Mouse (Mus musculus): ENCODE results near the gene Tent5c. TPM values are rescaled to one million over a fixed set of nuclear protein-coding genes. Genes with fewer than 3 reads are reported as not detected.
"Not testable (repeated sequence)": the region's sequence is repeated elsewhere in the genome, so short reads cannot be mapped to it uniquely, and the experiment has no call there.

Tent5c gene
- total RNA-seq, 2 experiments from 2014 or later, result 608 to 1,090 TPM

DNA sequence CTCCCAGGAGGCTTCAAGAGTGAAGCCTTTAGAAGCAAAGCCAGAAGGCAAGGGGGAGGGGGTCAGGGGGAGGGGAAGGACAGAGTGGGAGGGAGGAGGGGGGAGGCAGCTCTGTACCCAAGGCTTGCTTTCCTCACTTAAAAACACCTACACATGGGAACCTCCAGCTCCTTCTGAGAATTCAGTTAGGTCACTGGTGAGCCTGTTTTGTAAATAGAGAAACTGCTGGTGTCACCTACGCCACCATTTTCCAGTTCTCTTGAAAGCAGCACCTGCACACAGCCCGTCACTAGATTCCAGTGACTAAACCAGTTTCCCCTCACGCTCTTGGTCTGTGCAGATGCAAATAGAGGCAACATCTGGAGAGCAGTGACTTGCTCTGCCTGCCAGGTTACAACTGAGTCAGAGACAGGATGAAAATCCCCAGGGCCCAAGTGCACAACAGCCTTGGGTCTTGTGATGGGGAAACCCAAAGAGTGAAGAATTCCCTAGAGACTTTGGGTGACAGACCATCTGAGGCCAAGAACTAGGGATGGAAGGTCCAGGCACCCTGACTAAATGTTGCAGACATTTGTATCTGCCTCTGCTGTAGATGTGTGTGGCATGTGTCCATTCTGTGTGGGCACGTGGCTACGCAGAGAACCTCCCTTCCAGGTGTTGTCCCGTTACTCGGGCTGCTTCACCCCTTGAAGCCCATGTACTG, 45.2 kb downstream of the Tent5c start:
- ATAC-seq (replicated peaks; ENCODE audit: low FRiP score, poor library complexity, severe bottlenecking), result no peak

DNA sequence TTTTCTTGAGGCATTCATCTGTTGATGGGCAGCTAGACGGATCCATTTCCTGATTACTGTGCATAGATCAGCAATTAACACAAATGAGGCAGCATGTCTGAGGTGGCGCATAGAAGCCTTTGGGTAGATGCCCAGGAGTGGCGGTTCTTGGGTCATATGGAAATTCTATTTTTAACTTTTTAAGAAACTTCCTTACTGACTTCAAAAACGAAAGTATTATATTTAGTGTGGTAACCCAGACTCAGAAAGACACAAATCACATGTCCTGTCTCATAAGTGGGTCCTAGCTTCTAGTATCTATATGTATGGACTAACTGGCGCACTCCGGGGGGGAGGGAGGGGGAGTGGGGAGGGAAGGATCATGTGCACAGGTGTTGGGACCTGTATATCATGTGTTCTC, 46.6 kb downstream of the Tent5c start:
- no peak for ATAC-seq (replicated peaks; ENCODE audit: low FRiP score, poor library complexity, severe bottlenecking)

DNA sequence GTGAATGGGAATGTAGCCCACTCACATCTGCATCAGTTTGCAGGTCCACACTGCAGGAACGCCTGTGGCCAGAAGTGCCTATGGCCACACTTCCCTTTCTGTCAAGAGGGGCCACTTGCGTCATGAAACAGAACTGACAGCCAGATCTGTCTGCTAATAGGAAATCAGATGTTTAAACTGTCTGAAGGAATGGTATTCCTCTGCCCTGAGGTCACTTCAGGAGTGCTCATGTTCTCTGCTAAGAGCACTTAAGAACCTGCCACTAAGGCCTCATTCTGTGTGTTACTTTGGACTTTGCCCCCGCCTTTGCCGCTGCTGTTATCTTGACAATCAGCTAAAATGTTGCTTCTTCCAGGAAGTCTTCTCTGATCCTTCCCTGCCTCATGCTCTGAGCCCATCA, 48.4 kb downstream of the Tent5c start:
- ATAC-seq (replicated peaks; ENCODE audit: low FRiP score, poor library complexity, severe bottlenecking), result no peak

DNA sequence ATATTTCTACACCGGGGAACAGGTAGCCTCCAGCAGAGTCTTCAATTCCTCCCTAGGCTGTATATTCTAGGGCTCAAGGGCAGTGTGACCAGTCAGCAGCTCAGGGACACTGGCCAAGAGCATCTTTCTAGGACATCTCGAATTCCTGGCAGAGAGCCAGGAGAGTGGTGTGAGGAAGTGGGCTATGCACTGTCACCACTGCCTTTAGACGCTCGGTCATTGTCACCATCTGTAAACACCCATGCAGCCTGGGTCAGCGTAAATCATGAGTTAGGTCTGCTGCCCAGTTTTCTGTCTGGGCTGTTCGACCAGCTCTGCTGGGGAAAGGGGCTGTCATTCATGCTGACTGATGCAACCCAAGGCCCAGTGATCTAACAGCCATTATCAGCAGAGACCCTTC, 49.1 kb downstream of the Tent5c start:
- ATAC-seq (replicated peaks; ENCODE audit: low FRiP score, poor library complexity, severe bottlenecking), result peak; percentile 13

DNA sequence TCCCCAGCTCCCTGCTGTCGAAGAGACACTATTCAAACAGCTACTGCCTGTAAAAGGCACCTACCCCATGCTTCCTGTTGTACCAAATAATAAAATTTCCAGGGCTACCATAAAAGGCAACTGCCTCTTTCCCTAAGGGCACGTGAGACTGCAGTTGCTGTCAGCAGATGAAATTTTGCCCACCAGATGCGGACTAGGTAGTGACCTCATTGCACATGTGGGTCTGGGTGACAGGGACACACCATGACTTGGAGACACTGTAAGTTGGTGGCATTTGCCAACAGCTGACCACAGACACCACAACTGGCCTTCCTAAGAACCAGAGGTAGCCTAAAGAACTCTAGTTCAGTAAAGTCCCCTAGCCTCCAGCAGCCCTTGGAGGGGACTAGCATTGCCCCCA, 50.0 kb downstream of the Tent5c start:
- ATAC-seq (replicated peaks; ENCODE audit: low FRiP score, poor library complexity, severe bottlenecking), result peak; percentile 20

DNA sequence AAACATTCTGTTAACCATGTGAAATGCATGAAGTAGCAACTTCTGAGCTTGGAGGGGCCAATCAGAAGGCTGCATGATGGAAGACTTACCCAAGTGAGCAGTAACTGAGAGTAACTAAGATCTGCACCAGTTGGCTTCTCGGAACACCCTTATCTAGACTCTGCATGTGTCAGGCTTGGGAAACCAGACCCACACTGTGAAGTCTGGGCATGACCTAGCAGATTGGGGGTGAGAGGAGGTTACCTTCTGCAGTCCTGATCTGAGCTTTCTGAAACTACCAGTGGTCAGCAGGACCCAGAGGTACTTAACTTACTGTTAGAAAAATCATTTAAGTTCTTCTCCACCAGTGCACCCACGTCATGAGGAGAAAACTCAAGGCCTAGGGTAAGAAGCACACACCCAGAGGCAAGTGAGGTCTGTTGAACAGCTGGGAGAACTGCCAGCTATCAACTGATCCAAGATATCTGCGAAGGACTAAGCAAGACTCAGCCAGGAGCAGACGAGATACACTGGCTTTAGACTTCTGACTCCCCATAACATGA, 50.6 kb downstream of the Tent5c start:
- ATAC-seq (replicated peaks; ENCODE audit: low FRiP score, poor library complexity, severe bottlenecking), result peak; percentile 81

DNA sequence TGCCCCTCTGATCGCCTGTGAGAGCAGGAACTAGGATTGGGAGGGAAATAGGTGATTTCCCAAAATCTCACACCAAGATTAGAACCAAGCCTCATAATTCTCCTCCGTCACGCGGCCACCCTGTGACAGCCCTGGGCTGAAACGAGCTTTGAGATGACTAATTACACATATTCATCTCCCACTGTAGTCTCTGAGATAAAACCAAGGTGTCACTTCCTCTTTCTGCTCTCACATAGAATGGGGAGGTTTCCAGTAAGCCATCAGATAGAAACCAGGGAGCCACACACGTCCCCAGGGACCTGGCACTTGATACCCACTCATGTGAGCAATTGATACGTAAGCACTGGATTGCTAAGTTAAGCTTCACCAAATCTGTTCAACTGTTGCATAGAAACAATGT, 52.4 kb downstream of the Tent5c start:
- no peak for ATAC-seq (replicated peaks; ENCODE audit: low FRiP score, poor library complexity, severe bottlenecking)

DNA sequence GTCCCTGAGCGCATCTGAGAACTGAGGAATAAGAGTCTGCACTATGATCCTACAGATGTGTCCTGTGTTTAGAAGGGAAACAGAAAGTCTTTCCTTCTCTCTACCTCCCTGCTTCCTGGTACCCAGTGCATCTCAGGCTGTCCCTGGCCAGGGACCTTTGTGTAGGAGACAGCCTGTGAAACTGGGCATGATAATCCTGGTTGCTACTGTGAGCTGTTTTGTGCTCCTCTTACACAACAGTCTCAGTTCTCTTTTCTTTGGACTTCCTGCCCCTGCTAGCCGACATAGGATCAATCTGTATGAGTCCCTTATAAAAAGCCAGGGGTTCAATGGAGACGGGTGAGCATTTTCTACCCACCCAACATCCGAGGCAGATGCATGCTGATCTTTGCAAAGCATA, 57.4 kb downstream of the Tent5c start:
- ATAC-seq (replicated peaks; ENCODE audit: low FRiP score, poor library complexity, severe bottlenecking), result no peak

DNA sequence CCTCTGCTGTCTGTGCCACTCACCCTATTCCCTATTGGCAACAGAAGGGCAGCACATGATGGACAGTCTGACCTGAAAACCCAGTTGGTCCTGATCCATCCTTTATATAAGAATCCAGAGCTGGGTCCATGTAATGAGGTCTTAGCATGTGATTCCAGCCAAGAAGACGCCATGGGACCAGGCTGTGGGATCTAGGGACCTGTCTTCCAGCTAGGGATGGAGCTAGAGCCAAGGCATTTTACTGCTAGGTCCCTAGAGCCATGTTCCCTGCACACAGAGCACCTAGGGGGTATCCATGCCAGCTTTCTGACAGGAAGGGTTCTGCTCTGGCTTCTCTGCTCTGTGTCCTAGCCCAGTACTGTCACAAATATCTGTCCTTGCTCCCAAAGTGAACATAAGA, 58.4 kb downstream of the Tent5c start:
- no peak for ATAC-seq (replicated peaks; ENCODE audit: low FRiP score, poor library complexity, severe bottlenecking)

DNA sequence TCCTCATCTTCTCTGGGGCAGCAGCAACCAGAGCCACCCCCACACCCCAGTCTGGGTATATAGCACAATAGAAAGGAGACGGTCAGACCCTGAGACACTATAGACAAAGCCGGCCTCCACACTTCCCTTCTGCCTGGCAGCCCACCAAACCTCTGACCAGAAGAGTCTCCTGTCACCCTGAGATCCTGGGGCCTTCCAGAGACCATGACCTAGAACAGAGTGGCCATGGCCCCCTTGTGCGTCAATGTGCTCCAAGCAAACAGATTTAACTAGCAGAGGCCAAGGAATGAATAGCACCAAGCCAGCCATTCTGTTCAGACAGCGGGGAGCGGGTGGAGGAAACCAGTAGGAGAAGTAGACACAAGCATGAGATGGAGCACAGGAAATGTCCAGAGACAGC, 59.0 kb downstream of the Tent5c start:
- 0 out of 2 replicates have a peak, but pooled peaks have one; percentile 1 for ATAC-seq (replicated peaks; ENCODE audit: low FRiP score, poor library complexity, severe bottlenecking)

DNA sequence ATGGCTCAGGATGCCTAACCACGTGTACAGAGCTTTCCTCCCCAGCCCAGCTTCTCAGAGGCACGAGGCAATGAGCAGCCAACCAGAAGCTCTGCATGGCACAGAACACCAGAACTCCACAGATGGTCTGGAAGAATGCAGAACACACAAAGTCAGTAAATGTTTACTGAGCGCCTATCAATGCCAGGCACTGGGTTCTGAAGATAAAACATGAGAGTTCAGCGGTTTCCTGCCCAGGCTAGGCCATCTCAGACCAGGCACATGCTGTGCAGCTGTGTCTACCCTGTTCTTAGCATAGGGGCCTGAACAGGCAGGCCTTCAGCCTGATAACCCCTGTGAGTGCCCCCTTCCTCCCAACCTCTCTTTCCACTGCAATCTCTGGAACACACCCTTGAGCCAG, 59.5 kb downstream of the Tent5c start:
- ATAC-seq (replicated peaks; ENCODE audit: low FRiP score, poor library complexity, severe bottlenecking), result peak; percentile 81

DNA sequence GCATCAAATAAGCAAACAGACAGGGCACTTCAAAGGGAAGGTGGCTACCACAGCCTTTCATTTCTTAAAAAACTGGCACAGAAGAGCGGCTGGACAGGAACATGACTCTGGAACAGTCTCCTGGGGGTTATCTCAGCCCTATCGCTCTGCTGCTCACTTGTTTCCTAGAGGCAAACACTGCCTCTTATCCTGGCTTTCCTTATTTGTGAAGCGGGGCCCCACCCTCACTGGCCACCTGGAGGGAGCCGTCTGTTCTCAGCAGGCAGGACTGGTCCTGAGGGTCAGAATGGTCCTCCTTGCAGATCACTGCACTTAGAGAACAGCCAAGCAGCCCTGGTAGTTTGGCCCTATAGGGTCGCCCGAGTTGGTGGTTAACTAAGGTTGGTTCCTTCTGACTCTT, 61.6 kb downstream of the Tent5c start:
- ATAC-seq (replicated peaks; ENCODE audit: low FRiP score, poor library complexity, severe bottlenecking), result no peak

DNA sequence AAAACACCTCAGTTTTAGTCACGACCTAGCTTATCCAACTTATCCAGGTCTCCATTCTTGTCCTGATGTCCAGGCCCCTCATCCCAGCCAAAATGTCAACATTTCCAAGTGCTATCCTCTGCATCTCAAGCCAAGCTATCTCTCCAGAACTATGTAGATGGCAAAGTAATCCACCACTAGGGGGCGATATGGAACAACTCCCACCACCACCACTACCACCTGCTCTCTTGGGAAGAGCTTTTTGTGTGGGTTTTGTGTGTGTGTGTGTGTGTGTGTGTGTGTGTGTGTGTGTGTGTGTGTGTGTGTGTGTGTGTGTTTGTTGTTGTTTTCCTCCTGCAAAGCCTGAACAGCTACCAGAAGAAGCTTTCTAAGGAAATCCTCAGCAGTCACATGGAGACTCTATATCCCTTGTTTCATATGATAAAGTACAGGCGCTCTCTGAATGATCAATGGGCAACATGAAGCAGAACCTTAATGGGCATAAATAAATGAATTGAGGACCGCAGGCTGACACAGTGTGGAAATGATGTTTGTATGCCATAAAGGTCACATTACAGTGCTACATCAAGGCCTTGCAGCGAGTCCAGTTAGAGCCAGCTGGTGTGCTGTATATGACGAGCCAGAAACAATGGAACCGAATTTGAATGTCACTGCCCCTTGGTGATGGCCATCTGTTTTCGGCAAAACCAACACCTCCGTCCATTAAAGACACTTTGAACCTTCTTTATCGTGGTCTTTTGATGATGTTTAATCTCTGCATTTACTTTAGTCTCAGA, 66.5 kb downstream of the Tent5c start:
- peak; percentile 81 for ATAC-seq (replicated peaks; ENCODE audit: low FRiP score, poor library complexity, severe bottlenecking)

DNA sequence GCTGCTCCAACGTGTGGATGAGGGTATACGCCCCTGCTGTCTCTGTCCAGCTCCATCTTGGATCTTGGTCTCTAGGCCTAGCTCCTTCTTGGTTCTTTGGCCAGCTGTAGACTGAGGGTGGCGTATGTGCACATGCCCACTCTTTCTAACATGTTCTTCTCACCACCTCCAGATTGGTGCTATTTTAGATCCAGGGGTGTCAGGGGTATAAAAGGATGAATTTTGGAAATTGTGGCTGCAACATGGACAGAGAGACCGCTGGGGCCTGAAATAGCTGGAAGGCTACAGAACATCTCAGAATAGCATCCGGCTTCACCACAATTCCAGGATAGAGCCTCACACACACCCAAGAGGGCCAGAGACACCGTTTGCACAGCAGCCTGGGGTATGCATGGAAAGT, 67.8 kb downstream of the Tent5c start:
- no peak for ATAC-seq (replicated peaks; ENCODE audit: low FRiP score, poor library complexity, severe bottlenecking)

DNA sequence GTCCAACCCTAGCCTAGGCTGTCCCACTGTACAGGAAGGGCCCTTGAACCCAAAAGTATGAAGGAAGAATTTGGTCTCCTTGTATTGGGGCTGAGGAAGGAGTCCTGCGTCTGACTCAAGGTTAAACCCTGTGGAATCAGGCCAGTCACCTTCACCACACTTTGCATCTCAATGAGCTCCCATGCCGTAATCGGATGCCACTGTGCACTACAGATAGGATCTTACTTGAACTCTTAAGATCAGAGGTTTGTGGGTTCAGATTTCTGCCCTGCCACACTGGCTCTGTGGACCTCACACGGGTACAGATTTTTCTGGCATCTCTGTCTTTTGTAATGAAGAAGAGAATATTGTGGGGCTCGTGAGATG, 68.5 kb downstream of the Tent5c start:
- no peak for ATAC-seq (replicated peaks; ENCODE audit: low FRiP score, poor library complexity, severe bottlenecking)

DNA sequence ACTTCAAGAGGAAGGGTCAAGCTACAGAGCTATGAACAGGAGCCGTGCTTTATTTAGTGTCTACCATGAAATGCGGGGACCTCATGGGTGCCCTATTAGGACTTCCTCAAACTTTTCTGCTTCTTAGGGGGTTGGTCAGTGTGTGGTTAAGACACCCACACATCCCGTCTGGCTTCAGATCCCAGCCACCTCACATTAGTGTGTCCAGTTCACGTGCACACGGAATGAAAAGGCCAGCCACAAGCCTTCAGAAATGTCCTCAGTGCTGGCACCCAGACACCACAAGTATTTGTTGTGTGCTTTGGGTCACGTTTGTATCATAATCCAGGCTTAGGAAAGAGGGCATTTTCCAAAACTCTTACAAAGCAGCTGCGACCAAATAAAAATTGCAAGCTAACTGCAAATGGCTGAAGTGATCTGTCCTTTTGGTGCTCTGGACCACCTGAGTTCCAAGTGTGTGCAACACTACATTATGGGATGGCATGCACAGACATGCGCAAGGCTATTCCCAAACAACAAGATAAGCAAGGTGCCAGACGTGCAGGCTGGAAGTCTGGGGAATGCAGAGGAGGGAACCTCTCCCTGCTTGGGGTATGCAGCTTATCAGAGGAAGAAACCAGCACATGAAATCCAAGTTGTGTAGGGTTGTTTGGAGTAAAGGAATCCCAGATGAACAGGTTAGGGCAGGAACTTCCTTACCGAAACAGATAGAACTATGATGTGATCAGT, 69.0 kb downstream of the Tent5c start:
- ATAC-seq (replicated peaks; ENCODE audit: low FRiP score, poor library complexity, severe bottlenecking), result no peak

DNA sequence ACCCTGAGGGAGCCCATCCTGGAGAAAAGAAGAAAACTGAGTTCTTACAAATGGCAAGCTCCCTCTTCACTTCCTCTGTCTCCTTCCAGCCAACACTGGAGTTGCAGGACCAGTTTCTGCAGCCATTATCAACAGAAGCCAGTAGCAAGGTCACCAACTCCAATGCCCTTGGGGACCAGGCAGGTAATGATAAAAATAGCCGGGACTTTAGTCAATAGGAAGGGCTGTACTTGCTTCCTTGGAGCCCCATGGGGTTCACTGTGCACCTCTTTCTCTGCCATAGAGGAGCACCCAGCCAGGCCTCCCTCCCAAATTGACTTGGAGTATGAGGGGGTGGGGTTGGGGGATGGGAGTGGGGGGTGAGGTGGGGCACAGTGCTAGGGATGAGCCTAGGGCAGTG, 70.7 kb downstream of the Tent5c start:
- ATAC-seq (replicated peaks; ENCODE audit: low FRiP score, poor library complexity, severe bottlenecking), result no peak

DNA sequence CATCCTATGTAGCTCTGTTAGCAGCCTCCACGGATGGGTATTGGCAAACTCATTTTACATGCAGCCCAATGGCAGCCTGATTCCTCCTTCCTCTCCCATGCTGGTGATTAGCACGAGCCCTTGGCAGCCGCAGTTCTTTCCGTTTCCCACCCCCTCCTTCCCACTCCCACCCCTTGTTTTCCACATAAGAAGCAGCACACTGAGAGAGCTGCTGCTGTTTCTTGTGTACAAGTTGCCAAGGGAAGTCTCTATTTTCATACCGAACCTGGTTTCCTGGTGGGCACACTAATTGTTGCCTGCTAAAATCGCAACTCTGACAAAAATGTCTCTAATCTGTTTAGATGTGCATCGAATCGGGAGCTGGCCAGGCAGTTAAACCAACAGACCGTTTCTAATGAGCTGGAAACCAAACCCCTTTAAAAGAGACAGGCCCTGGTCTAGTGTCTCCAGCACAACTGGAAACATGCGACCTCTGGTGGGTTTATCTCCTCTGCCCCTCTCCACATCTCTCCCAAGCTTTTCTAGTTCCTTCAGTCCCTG, 71.3 kb downstream of the Tent5c start:
- no peak for ATAC-seq (replicated peaks; ENCODE audit: low FRiP score, poor library complexity, severe bottlenecking)

DNA sequence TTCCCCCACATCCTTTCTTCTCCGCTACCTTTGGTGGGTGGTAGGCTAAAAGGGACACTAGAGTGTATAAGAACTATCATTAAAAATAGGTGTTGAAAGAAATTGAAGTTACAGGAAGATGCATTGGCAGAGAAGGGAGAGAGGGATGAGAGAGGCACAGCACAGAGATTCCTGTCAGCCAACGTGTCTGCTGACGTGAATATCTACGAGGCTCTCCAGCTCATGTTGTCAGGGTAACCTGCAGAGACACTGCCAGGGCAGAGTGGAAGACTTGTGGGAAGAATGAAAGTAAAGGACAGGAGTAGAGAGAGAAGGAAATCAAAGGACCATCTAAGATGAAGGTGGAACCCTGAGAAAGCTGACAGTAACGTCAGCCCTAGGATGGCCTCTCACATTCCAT, 73.5 kb downstream of the Tent5c start:
- no peak for ATAC-seq (replicated peaks; ENCODE audit: low FRiP score, poor library complexity, severe bottlenecking)

DNA sequence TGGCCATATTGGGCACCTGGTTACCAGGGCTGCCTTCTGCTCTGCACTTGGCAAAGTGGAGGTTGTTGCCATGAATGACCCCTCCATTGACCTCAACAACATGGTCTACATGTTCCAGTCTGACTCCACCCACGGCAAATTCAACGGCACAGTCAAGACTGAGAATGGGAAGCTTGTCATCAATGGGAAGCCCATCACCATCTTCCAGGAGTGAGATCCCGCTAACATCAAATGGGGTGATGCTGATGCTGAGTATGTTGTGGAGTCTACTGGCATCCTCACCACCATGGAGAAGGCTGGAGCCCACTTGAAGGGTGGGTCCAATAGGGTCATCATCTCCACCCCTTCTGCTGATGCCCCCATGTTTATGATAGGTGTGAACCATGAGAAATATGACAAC, 75.5 kb downstream of the Tent5c start:
- not testable (repeated sequence) for ATAC-seq (replicated peaks; ENCODE audit: low FRiP score, poor library complexity, severe bottlenecking)
